Mouse (Mus musculus) common myeloid progenitor, adult 5-6 weeks (primary cell): Measurements from ENCODE around the gene Sh3bp2. TPM values are rescaled to one million over a fixed set of nuclear protein-coding genes. Genes with fewer than 3 reads are reported as not detected.
A peak's percentile ranks its signal among the peaks of the same experiment; 100 is the strongest.

Source experiments
- ATAC-seq: replicated peaks from 2 replicates; pipeline ENCODE4 v1.8.0; 2016; ENCODE audit warnings: low read depth, mild to moderate bottlenecking, moderate TSS enrichment, inconsistent platforms; ENCODE audit not compliant: poor library complexity, severe bottlenecking
- total RNA-seq: library from RNA; stranded (forward); fragments of 200-1000, 187-1606 nt; gene quantifications from 2 replicates; pipeline ENCODE4 v1.2.3, GENCODE M21; 2017

Gene Sh3bp2
- total RNA-seq, 1 experiment from 2014 or later, result 9.9 TPM

GRCm38 (mm10) chr5:34523958-34524485 lies 1.6 kb upstream of the Sh3bp2 start:
- ATAC-seq, result no peak

GRCm38 (mm10) chr5:34524511-34524910 lies 1.1 kb upstream of the Sh3bp2 start:
- no peak for ATAC-seq

- no peak for ATAC-seq
These were observed 788 bp downstream of the Sh3bp2 start for GRCm38 (mm10) chr5:34526477-34526775.

GRCm38 (mm10) chr5:34527352-34527751 lies 1.7 kb downstream of the Sh3bp2 start:
- no peak for ATAC-seq

GRCm38 (mm10) chr5:34528724-34529123 lies 3.1 kb downstream of the Sh3bp2 start:
- ATAC-seq, result no peak

- no peak for ATAC-seq
These were observed 4.5 kb downstream of the Sh3bp2 start for GRCm38 (mm10) chr5:34530116-34530515.

GRCm38 (mm10) chr5:34530687-34531086 lies 5.0 kb downstream of the Sh3bp2 start:
- ATAC-seq, result no peak

GRCm38 (mm10) chr5:34533066-34533465 lies 7.4 kb downstream of the Sh3bp2 start:
- ATAC-seq, result no peak

GRCm38 (mm10) chr5:34533820-34534219 lies 8.2 kb downstream of the Sh3bp2 start:
- ATAC-seq, result peak; percentile 30

- 0 out of 2 replicates have a peak, but pooled peaks have one; percentile 6 for ATAC-seq
These were observed 9.3 kb downstream of the Sh3bp2 start for GRCm38 (mm10) chr5:34534776-34535581.

- no peak for ATAC-seq
These were observed 10.2 kb downstream of the Sh3bp2 start for GRCm38 (mm10) chr5:34535831-34536230.

- ATAC-seq, result no peak
These were observed 12.4 kb downstream of the Sh3bp2 start for GRCm38 (mm10) chr5:34538079-34538478.

- peak; percentile 37 for ATAC-seq
These were observed 12.9 kb downstream of the Sh3bp2 start for GRCm38 (mm10) chr5:34538527-34538926.

GRCm38 (mm10) chr5:34539121-34539520 lies 13.5 kb downstream of the Sh3bp2 start:
- no peak for ATAC-seq

GRCm38 (mm10) chr5:34542166-34542565 lies 16.5 kb downstream of the Sh3bp2 start:
- no peak for ATAC-seq

GRCm38 (mm10) chr5:34543114-34543513 lies 17.5 kb downstream of the Sh3bp2 start:
- ATAC-seq, result peak; percentile 75

- peak; percentile 40; the same call in 1 of the 2 replicates for ATAC-seq
These were observed 21.8 kb downstream of the Sh3bp2 start for GRCm38 (mm10) chr5:34547410-34547809.

- no peak; the same call in 1 of the 2 replicates for ATAC-seq
These were observed 23.5 kb downstream of the Sh3bp2 start for GRCm38 (mm10) chr5:34549135-34549482.

GRCm38 (mm10) chr5:34549483-34550221 lies 24.0 kb downstream of the Sh3bp2 start:
- peak; percentile 67 for ATAC-seq

- ATAC-seq, result no peak
These were observed 24.6 kb downstream of the Sh3bp2 start for GRCm38 (mm10) chr5:34550251-34550650.

- ATAC-seq, result no peak
These were observed 26.2 kb downstream of the Sh3bp2 start for GRCm38 (mm10) chr5:34551821-34552220.
